In genomic region chr2:138476486-138476885, GRCm38 (mm10) we compare ENCODE assay signal across 14 mouse cellular contexts.
A peak's percentile ranks its signal among the peaks of the same experiment; 100 is the strongest.
DNase-seq lines count a peak whose midpoint lies in the region; ATAC-seq and TF ChIP-seq lines count a peak whose summit lies in the region.
"Had no signal": no experiment of that assay in that cellular context is flagged by ENCODE, and none has a peak within 500 bp of the region (broad histone marks: within the 10 kb centered on the region; RNA-seq: fewer than 3 reads in every experiment).

No protein-coding gene starts in this region.

- peak; percentile 15 to 37 for DNase-seq in layer of hippocampus, adult 2 months (ENCODE audit: low spot score in 2 of 2)
- DNase-seq in layer of hippocampus, postnatal 25 days (ENCODE audit: extremely low spot score in 1 of 2, low spot score in 1 of 2): no peak
- peak; percentile 69 to 84 for DNase-seq in frontal cortex, adult 2 months (ENCODE audit: extremely low spot score in 1 of 2, low spot score in 1 of 2)
- peak; percentile 61 to 76 for DNase-seq in left cerebral cortex, adult 9 months (ENCODE audit: low spot score in 2 of 2)
- DNase-seq in hindbrain, embryonic 11.5 days (ENCODE audit: low spot score): no peak
- no peak for DNase-seq in midbrain, postnatal 0 days (ENCODE audit: low spot score)
- DNase-seq: embryo, embryonic 11 days; heart, postnatal 10 days; kidney, postnatal 14 days; lung, adult 18-20 months had no signal

- no peak overlapping the region for H3K4me2 ChIP-seq in hindbrain, embryonic 11.5 days (replicated peaks; ENCODE audit: low read depth, low read length)
- no peak overlapping the region for H3K4me2 ChIP-seq in intestine, embryonic 16.5 days (ENCODE audit: low read depth, low read length)
- H3K4me2 ChIP-seq in midbrain, postnatal 0 days (ENCODE audit: low read depth, low read length, poor library complexity, severe bottlenecking): no peak overlapping the region
- H3K4me2 ChIP-seq: limb, embryonic 12.5 days; neural tube, embryonic 15.5 days; stomach, embryonic 15.5 days had no signal

- no peak overlapping the region for H3K27ac ChIP-seq in layer of hippocampus, adult 2 months
- no peak overlapping the region for H3K27ac ChIP-seq in hindbrain, embryonic 11.5 days (ENCODE audit: low read depth, low read length)
- no peak overlapping the region for H3K27ac ChIP-seq in intestine, embryonic 16.5 days (ENCODE audit: low read length)
- H3K27ac ChIP-seq in midbrain, postnatal 0 days (ENCODE audit: low read depth, low read length): no peak overlapping the region
- H3K27ac ChIP-seq: limb, embryonic 12.5 days; neural tube, embryonic 15.5 days; stomach, embryonic 15.5 days had no signal

- no peak overlapping the region for H3K4me3 ChIP-seq in layer of hippocampus, adult 2 months
- H3K4me3 ChIP-seq in hindbrain, embryonic 11.5 days (ENCODE audit: low read depth, low read length): no peak overlapping the region
- H3K4me3 ChIP-seq in intestine, embryonic 16.5 days (ENCODE audit: low read length): no peak overlapping the region
- H3K4me3 ChIP-seq in midbrain, postnatal 0 days (ENCODE audit: low read depth, low read length): no peak overlapping the region
- H3K4me3 ChIP-seq: limb, embryonic 12.5 days; neural tube, embryonic 15.5 days; stomach, embryonic 15.5 days had no signal

- H3K9me3 ChIP-seq in hindbrain, embryonic 11.5 days (ENCODE audit: control insufficient read depth, low read length): no peaks in the 10 kb centered on the region
- H3K9me3 ChIP-seq in intestine, embryonic 16.5 days (ENCODE audit: control insufficient read depth, low read length): no peaks in the 10 kb centered on the region
- no peaks in the 10 kb centered on the region for H3K9me3 ChIP-seq in midbrain, postnatal 0 days (ENCODE audit: low read length)
- H3K9me3 ChIP-seq: limb, embryonic 12.5 days; neural tube, embryonic 15.5 days; stomach, embryonic 15.5 days had no signal

- WGBS in hindbrain, embryonic 11.5 days: 92% methylated on average over 3 of the region's 3 CpGs
- WGBS in intestine, embryonic 16.5 days: 81% methylated on average over 3 of the region's 3 CpGs
- 92% methylated on average over 3 of the region's 3 CpGs for WGBS in midbrain, postnatal 0 days

- H3K4me1 ChIP-seq in hindbrain, embryonic 11.5 days (replicated peaks; ENCODE audit: control insufficient read depth, insufficient read depth, low read length): no peaks in the 10 kb centered on the region
- no peaks in the 10 kb centered on the region for H3K4me1 ChIP-seq in intestine, embryonic 16.5 days (ENCODE audit: control insufficient read depth, insufficient read depth, low read length)
- no peaks in the 10 kb centered on the region for H3K4me1 ChIP-seq in midbrain, postnatal 0 days (ENCODE audit: insufficient read depth, low read length)
- H3K4me1 ChIP-seq: limb, embryonic 12.5 days; neural tube, embryonic 15.5 days; stomach, embryonic 15.5 days had no signal

- no peak overlapping the region for H3K9ac ChIP-seq in hindbrain, embryonic 11.5 days (ENCODE audit: low read depth, low read length)
- no peak overlapping the region for H3K9ac ChIP-seq in intestine, embryonic 16.5 days (ENCODE audit: low read depth, low read length)
- no peak overlapping the region for H3K9ac ChIP-seq in midbrain, postnatal 0 days (replicated peaks; ENCODE audit: low read length, poor library complexity, severe bottlenecking)
- H3K9ac ChIP-seq: limb, embryonic 12.5 days; neural tube, embryonic 15.5 days; stomach, embryonic 15.5 days had no signal

- ATAC-seq in hindbrain, embryonic 11.5 days (ENCODE audit: low FRiP score): no peak
- ATAC-seq in intestine, embryonic 16.5 days: no peak
- ATAC-seq in midbrain, postnatal 0 days (ENCODE audit: low FRiP score): no peak

- no peaks in the 10 kb centered on the region for H3K27me3 ChIP-seq in hindbrain, embryonic 11.5 days (ENCODE audit: control insufficient read depth, insufficient read depth, low read length)
- no peaks in the 10 kb centered on the region for H3K27me3 ChIP-seq in intestine, embryonic 16.5 days (replicated peaks; ENCODE audit: control insufficient read depth, insufficient read depth, low read length)
- no peaks in the 10 kb centered on the region for H3K27me3 ChIP-seq in midbrain, postnatal 0 days (ENCODE audit: insufficient read depth, low read length)
- H3K27me3 ChIP-seq: limb, embryonic 12.5 days; neural tube, embryonic 15.5 days; stomach, embryonic 15.5 days had no signal

- H3K36me3 ChIP-seq in hindbrain, embryonic 11.5 days (ENCODE audit: control insufficient read depth, insufficient read depth, low read length): no peaks in the 10 kb centered on the region
- no peaks in the 10 kb centered on the region for H3K36me3 ChIP-seq in intestine, embryonic 16.5 days (ENCODE audit: control insufficient read depth, insufficient read depth, low read length)
- H3K36me3 ChIP-seq in midbrain, postnatal 0 days (ENCODE audit: insufficient read depth, low read length): no peaks in the 10 kb centered on the region
- H3K36me3 ChIP-seq: limb, embryonic 12.5 days; neural tube, embryonic 15.5 days; stomach, embryonic 15.5 days had no signal

- no peak for TF ChIP-seq CTCF in layer of hippocampus, adult 2 months (conservative IDR thresholded peaks at IDR 0.05)
- no peak for TF ChIP-seq CTCF in midbrain, postnatal 0 days (IDR thresholded peaks at IDR 0.05)

Comparison
In these comparisons a context has a peak if more than half of its experiments do, and no peak if none do; other contexts are left out.
1. DNase-seq: peak in layer of hippocampus, adult 2 months (2 of 2), frontal cortex, adult 2 months (2 of 2) and left cerebral cortex, adult 9 months (2 of 2); none in layer of hippocampus, postnatal 25 days (0 of 2), hindbrain, embryonic 11.5 days (single experiment) and midbrain, postnatal 0 days (single experiment).